Mouse (Mus musculus) right cerebral cortex, adult 2 months (tissue): ENCODE data around the gene Rgs13.

ENCODE experiments used
- DNase-seq, 2 experiments: peaks; one replicate each; pipeline ENCODE4 v3.0.0; 2021 to 2022; ENCODE audit warnings: low spot score in 2 of 2

Gene Rgs13

DNA sequence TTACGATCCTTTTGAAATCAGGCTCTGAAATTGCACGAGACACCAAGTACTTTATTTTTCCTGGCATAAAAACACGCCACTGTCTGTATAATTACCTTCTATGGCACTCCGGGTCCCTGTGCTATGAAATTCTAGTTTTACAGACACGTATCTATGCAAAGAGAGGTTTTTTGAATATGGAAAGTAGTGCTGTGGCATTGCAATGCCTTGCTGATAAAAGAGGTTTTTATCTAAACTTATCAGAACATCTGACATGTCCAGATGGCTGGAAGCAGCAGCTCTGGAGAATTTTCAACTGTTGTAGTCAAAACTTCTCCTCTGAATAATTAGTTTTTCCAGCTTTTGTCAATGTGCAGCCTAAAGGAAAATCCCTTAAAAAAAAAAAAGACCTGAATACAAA lies at the start of gene Rgs13:
Gene Rgs13, minus strand, starts transcription at position 207 of the 400 bp plus-strand sequence.
- DNase-seq: peak in 1 of 2 experiments; percentile 12

DNA sequence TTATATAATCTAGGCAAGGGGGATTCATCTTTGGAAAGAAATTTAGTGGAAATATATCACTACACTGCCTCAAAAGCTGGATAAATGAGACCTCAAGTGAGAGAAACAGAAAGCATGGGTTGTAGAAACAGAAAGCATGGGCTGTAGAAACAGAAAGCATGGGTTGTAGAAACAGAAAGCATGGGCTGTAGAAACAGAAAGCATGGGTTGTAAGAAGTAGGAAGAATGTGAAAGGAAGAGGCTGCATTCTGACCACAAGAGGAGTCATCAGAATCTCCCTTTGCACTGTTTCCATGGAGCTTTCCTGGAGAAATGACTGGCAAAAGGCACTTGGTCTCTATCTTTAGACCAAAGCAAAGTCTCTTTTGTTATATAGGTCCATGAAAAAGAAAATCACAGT lies 38.1 kb upstream of the Rgs13 start:
- no peak for DNase-seq

GRCm38 (mm10) chr1:144210912-144211311 lies 33.7 kb upstream of the Rgs13 start:
- no peak for DNase-seq

DNA sequence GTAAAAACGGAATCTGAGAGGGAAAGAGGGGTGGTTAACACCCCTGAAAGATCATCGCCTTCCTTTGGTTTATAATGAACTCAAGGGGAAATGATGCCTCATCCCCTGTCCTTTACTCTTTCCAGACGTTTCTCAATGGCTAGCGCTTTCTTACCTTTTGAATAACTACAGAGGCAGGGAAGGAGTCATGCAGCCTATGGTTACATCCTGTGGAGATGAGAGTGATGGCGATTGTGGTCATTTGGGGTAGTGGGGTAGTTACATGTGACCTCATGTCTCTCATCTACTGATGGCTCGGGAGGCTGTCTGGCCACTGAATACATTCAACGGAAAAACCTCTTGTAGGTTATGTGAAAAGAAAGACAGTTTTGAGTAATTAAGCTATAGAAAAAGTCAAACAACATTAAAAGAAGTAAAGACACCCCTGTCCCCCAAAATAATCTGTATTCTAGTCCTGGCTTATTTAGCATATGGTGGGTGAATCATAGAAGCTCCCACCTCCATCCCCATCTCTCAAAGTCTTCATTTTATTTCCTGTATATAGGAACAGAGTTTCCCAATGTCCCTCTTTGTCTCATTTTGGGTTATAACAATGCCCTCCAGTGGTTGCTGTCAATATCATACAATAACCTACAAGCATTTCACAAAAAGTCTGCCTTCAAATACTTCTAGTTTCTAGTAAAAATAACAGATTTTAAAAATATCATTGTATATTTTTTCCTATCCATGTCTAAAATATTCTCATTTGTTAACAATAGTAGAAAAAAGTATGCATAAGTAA lies 29.3 kb upstream of the Rgs13 start:
- DNase-seq: no peak

- DNase-seq: no peak
Measured at GRCm38 (mm10) chr1:144204766-144205165, 27.6 kb upstream of the Rgs13 start.

DNA sequence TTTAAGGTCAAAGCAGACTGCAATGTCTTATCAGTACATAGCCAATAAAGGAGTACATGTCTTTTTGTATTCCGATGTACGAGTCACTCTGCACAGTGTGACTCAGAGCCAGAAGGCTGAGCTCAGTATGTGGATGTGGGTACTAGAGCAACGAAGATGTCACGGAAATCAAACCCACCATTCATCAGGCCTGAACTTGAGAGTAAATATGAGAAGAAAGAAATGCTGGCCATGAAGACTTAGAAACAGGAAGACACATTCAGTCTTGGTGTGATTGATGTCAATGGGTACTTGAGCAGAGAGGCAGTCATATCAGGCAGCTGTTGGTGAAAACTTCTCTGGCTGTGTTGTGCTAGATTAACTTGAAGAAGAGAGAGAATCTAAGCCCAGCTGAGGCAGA lies 25.8 kb upstream of the Rgs13 start:
- DNase-seq: no peak

GRCm38 (mm10) chr1:144200496-144200895 lies 23.3 kb upstream of the Rgs13 start:
- DNase-seq: no peak

GRCm38 (mm10) chr1:144199538-144199937 lies 22.4 kb upstream of the Rgs13 start:
- DNase-seq: no peak

DNA sequence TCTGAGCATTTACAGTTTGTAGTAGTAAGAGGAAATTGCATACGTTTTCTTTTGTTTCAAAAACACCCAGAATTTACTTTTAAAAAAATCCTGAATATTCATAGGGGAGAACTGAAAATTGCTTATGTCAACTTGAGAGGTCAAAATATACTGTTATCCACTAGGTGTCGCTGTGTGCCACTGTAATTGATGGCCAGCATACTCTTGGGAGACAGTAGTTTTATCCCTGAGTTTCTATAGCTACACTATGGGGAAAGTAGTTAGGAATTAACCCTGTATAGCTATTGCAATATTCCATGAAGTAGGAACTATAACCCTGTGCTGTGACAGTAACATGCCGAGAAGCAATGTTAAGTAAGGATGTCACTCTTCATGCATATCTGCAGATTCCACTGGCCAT lies 20.5 kb upstream of the Rgs13 start:
- peak; percentile 44 to 66 for DNase-seq

GRCm38 (mm10) chr1:144186655-144187396 lies 9.7 kb upstream of the Rgs13 start:
- DNase-seq: no peak

- DNase-seq: no peak
Measured at GRCm38 (mm10) chr1:144184955-144185715, 8.0 kb upstream of the Rgs13 start.

- no peak for DNase-seq
Measured at GRCm38 (mm10) chr1:144183622-144184021, 6.5 kb upstream of the Rgs13 start.

GRCm38 (mm10) chr1:144179559-144179958 lies 2.4 kb upstream of the Rgs13 start:
- no peak for DNase-seq

DNA sequence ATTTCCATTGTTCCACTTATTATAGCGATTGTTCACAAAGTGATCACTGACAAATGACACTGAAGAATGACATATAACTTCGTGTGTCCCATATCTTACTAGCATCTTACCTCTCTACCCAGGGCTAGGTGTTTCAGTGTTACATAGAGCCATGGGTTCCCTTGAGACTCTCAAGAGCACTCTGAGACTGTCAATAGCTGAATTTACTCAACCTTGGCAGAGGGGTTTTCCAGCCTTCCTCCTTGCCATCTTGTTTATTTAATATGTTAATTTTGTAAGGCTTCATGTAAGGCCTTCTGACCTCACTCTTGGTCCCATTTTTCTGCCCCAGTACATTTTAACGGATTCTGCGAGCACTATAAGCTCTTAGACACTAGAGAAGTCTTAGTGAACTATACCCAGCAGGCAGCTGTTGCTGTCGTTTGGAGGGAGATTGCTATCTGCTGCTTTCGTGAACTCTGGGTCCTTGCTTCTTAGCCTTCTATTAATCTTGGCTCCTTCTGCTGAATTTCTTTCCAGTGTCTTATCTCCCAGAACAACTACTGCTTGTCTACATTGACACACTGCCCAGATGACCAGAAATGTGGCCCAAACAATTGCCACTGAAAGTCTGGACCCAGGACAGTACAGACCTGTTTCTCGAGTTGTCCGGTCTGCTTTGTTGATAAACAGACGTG lies 1.2 kb upstream of the Rgs13 start:
- DNase-seq: no peak

DNA sequence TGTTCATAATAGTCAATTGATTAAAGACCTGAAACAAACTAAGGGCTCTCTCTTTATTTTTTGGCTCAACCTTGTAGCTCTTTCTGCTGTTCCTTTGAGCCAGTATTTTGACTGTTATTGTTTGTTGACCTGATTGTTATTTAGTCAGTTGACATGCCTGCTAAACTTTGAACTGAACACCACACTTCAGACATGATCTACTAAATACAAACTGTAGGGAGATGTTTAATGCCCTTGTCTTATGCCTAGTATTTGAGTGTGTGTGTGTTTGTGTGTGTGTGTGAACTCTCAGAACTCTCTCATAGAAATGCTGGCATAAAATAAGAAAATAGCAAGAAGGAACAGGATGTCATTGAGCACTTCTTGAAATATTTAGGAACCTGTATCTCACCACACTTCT lies 448 bp upstream of the Rgs13 start:
- no peak for DNase-seq

DNA sequence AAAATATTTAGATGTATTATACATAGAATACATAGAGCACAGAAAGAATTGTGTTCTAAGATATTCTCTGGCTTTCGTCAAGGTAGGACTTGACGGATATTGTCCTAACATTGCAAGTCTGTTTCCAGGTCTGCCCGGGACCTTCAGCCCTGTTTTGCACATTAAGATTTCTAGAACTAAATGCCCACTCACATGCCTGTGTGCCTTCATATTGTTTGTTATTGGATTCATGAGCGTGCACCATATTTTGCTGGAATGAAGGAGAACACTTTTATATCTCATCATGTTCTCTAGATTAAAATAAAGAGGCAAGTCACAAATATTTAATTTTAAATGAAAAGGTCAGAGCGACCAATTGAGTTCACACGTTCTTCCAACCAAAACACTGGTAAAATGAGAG lies 2.4 kb downstream of the Rgs13 start:
- DNase-seq: no peak

DNA sequence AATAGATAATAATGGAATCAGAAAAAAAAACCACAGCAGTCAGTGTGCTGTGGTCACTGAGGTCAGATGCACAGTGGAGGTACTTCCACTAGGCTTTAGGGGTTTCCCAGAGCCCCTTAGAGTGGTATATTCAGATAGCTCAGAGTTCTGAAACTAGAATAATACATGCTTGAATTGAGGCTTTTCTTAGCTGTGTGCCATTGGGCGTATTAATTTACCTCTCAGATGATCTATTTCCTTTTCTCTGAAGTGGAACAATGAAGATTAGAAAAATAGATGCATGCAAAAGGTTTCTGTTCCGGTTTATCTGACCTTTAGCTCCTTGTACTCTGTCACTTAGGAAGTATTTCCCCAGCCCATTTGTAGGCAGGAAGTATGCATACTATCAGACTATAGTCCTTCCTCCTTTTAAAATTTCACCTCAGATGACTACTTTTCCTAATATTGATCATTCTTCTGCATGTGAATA lies 3.6 kb downstream of the Rgs13 start:
- no peak for DNase-seq

DNA sequence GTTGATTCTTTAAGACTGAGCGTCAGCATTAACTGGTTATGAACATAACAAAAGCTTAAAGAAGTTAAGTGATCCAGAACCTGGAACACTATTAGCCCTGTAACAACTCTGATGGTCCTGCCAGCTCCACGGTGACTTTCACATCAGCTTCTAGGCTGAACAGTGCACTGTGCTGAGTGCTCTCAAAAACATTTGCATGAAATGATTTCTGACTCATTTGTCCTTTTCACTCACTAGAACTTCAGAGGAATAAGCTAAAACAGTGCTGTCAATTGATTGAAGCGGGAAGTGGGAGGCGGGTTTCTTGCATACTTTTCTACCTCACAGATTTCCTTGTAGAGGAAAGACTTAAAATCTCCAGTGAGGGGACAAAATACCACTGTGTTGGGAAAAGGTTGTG lies 8.3 kb downstream of the Rgs13 start:
- DNase-seq: peak in 1 of 2 experiments; percentile 20

DNA sequence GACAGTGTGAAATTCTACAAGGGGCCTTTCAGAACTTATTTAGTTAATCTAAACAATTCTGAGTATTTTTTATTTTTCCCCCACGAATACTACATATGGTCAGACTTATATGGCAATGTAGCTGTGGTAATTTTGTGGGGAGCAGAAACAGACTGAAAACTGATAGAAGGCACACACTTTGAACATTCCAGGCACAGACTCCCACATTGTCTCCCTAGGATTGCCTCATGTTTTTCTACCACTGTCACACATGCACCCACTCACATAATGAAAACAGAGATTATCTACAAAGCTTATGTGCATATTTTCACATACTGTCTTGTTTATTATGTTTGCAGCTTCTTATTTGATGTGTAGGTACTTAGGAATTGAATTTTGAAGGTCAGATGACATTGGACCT lies 9.4 kb downstream of the Rgs13 start:
- no peak for DNase-seq

DNA sequence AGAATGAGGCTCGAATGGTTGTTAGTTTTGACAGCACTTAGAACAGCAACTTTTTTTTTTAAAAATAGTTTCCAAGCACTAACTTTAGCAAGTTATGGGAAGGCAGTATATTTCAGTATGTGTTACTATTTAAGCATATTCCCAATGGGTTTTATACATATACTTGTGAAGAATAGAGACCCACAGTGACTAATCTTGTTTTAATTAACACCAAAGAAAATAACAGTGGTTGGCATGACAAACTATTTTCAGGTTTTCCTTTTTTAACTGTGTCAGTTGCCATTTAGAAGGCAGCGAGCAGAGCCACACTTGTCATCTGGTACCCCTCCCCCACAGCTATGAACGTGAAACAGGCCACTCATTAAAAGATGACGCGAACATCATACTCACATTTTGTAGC lies 10.3 kb downstream of the Rgs13 start:
- DNase-seq: peak in 1 of 2 experiments; percentile 10

DNA sequence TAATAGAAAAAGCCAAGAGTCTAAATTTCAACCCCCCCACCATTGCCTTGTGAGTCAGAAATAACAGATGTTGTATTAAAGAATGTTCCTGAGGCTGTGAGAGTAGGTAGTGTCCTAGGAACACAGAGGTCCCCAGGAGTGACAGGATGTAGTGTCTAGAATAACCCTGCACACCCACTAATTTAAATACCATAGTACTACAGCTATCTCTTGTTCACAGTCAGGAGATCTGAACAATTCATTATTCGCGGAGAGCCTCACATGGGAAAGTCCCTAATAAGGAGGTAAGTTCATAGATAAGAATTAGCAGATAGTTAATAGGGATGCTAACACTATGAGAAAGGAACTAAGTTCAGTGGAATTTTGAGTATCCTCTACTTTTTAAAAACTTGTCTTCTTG lies 10.9 kb downstream of the Rgs13 start:
- no peak for DNase-seq

DNA sequence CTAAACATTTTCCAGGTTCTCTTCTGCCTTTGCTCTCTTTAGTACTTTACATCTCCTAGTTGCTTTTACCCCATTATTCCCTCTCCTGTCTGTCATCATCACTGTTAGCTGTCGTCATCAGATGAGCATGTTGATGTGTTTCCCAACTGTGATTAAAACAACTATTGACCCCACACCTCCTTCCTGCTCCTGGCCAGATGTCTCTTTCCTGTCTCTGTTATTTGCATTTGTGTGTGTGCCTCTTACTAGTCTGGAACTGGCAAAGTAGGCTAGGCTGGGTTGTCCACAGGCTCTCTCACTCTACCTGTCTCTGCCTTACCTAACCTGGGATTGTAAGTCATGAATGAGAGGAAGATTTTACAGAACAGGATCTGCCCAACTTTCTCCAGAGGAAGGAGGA lies 24.6 kb downstream of the Rgs13 start:
- no peak for DNase-seq
